Mouse (Mus musculus) lung, postnatal 0 days (tissue): ENCODE measurements at regions not wholly inside any gene's neighbourhood (a gene's known extent, or its start where the extent isn't known, plus 50 kb on each side); places are given as distances from the start of the nearest gene placed in this dataset.

Experiments used
- ATAC-seq: fragments of 200-750 bp; cut with Nextera tagmentation; 2 replicates; pipeline ENCODE4 v1.8.0; 2017; ENCODE audit warnings: moderate library complexity
- DNase-seq: peaks from one replicate; pipeline ENCODE4 v3.0.0-alpha.2; 2016; ENCODE audit warnings: low spot score
- H3K27ac ChIP-seq: fragments of 300-500 bp; sonication (generic); 2 replicates; pipeline ENCODE4 v1.5.1; 2014; ENCODE audit warnings: antibody characterized with exemption, mild to moderate bottlenecking, low read length, mixed read lengths
- H3K27me3 ChIP-seq: fragments of 300-500 bp; sonication (generic); replicated peaks from 2 replicates; pipeline ENCODE4 v1.6.1; 2014; ENCODE audit warnings: low read length, mixed read lengths; ENCODE audit not compliant: insufficient read depth
- H3K36me3 ChIP-seq: fragments of 300-500 bp; sonication (generic); 2 replicates; pipeline ENCODE4 v1.6.1; 2014; ENCODE audit warnings: low read length, mixed read lengths; ENCODE audit not compliant: insufficient read depth
- H3K4me1 ChIP-seq: fragments of 300-500 bp; sonication (generic); 2 replicates; pipeline ENCODE4 v1.6.1; 2014; ENCODE audit warnings: antibody characterized with exemption, low read depth, low read length, mixed read lengths; ENCODE audit not compliant: insufficient read depth
- H3K4me2 ChIP-seq: fragments of 300-500 bp; sonication (generic); replicated peaks from 2 replicates; pipeline ENCODE4 v1.6.1; 2014; ENCODE audit warnings: low read depth, mild to moderate bottlenecking, low read length, moderate library complexity, mixed read lengths
- H3K4me3 ChIP-seq: fragments of 300-500 bp; sonication (generic); 2 replicates; pipeline ENCODE4 v1.5.1; 2014; ENCODE audit warnings: low read depth, low read length
- H3K9ac ChIP-seq: fragments of 300-500 bp; sonication (generic); replicated peaks from 2 replicates; pipeline ENCODE4 v1.6.1; 2014; ENCODE audit warnings: low read depth, mild to moderate bottlenecking
- H3K9me3 ChIP-seq: fragments of 300-500 bp; sonication (generic); 2 replicates; pipeline ENCODE4 v1.6.1; 2016; ENCODE audit warnings: low read length, mixed read lengths
- CTCF ChIP-seq: IDR thresholded peaks from 2 replicates; pipeline ENCODE4 v1.5.1; 2016; ENCODE audit warnings: antibody characterized with exemption, mild to moderate bottlenecking
- EP300 ChIP-seq: IDR thresholded peaks from 2 replicates; pipeline ENCODE4 v1.6.1; 2016; ENCODE audit warnings: antibody characterized with exemption, mild to moderate bottlenecking, control low read depth
- WGBS: fragments of 180-500 bp; shearing (Covaris S2); extraction: QIAGEN DNeasy Blood & Tissue Kit; methylation state at CpG from one replicate; pipeline ENCODE4 v1.1.7; 2014; 5-methylcytosine and 5-hydroxymethylcytosine counted together

- H3K4me3 ChIP-seq, result no peak overlapping the region
- DNase-seq, result no peak
Observed at GRCm38 (mm10) chr17:4781586-4781985, 212.5 kb upstream of the Arid1b start.

GRCm38 (mm10) chr17:4784296-4784695 lies 209.8 kb upstream of the Arid1b start:
- no peak overlapping the region for H3K27ac ChIP-seq
- ATAC-seq (no peak), DNase-seq (no peak)
- H3K4me1 ChIP-seq, result no peaks in the 10 kb centered on the region
- no peak for TF ChIP-seq CTCF
- no peak for TF ChIP-seq EP300
- WGBS, result 69% methylated on average over 5 of the region's 5 CpGs
- no peak overlapping the region for H3K9ac ChIP-seq
- H3K9me3 ChIP-seq, result no peaks in the 10 kb centered on the region
- H3K4me3 ChIP-seq, result no peak overlapping the region
- no peaks in the 10 kb centered on the region for H3K36me3 ChIP-seq
- no peak overlapping the region for H3K4me2 ChIP-seq
- H3K27me3 ChIP-seq, result no peaks in the 10 kb centered on the region

More at GRCm38 (mm10) chr17:4781586-4781985, 212.5 kb upstream of the Arid1b start:
- Histone ChIP-seq H3K36me3 (no peaks in the 10 kb centered on the region), H3K4me2 (no peak overlapping the region), H3K9ac (no peak overlapping the region), H3K9me3 (no peaks in the 10 kb centered on the region), H3K4me1 (no peaks in the 10 kb centered on the region), H3K27ac (no peak overlapping the region), H3K27me3 (no peaks in the 10 kb centered on the region)
- WGBS, result 81% methylated on average over 3 of the region's 3 CpGs
- TF ChIP-seq EP300 (no peak), CTCF (no peak)
- no peak for ATAC-seq

- no peak overlapping the region for H3K9ac ChIP-seq
Observed at GRCm38 (mm10) chr17:4785281-4785839, 208.8 kb upstream of the Arid1b start.

GRCm38 (mm10) chr17:4786524-4786923 lies 207.6 kb upstream of the Arid1b start:
- H3K9ac ChIP-seq, result no peak overlapping the region
- no peaks in the 10 kb centered on the region for H3K36me3 ChIP-seq
- H3K4me2 ChIP-seq, result no peak overlapping the region
- DNase-seq, result no peak
- no peaks in the 10 kb centered on the region for H3K9me3 ChIP-seq
- ATAC-seq, result no peak
- no peak overlapping the region for H3K4me3 ChIP-seq
- no peak overlapping the region for H3K27ac ChIP-seq
- TF ChIP-seq EP300 (no peak), CTCF (no peak)
- H3K27me3 ChIP-seq, result no peaks in the 10 kb centered on the region
- no peaks in the 10 kb centered on the region for H3K4me1 ChIP-seq

More at GRCm38 (mm10) chr17:4785281-4785839, 208.8 kb upstream of the Arid1b start:
- no peaks in the 10 kb centered on the region for H3K9me3 ChIP-seq
- peak; percentile 81 for DNase-seq
- TF ChIP-seq CTCF (no peak), EP300 (peak; percentile 63)
- no peaks in the 10 kb centered on the region for H3K4me1 ChIP-seq
- ATAC-seq, result peak; percentile 95
- no peak overlapping the region for H3K4me3 ChIP-seq
- H3K4me2 ChIP-seq, result no peak overlapping the region
- peak overlapping the region; percentile 65 for H3K27ac ChIP-seq
- 33% methylated on average over 6 of the region's 6 CpGs for WGBS
- no peaks in the 10 kb centered on the region for H3K27me3 ChIP-seq
- no peaks in the 10 kb centered on the region for H3K36me3 ChIP-seq

- H3K9me3 ChIP-seq, result no peaks in the 10 kb centered on the region
- DNase-seq (peak; percentile 48), ATAC-seq (no peak)
- H3K4me2 ChIP-seq, result no peak overlapping the region
- WGBS, result 43% methylated on average over 10 of the region's 10 CpGs
- no peaks in the 10 kb centered on the region for H3K27me3 ChIP-seq
- no peak overlapping the region for H3K4me3 ChIP-seq
- H3K4me1 ChIP-seq, result no peaks in the 10 kb centered on the region
- H3K27ac ChIP-seq, result no peak overlapping the region
- H3K9ac ChIP-seq, result no peak overlapping the region
- TF ChIP-seq CTCF (0 out of 2 replicates have a peak, but pooled peaks have one; percentile 2), EP300 (no peak)
- no peaks in the 10 kb centered on the region for H3K36me3 ChIP-seq
Observed at GRCm38 (mm10) chr17:4791873-4792272, 202.3 kb upstream of the Arid1b start.

- WGBS, result 63% methylated on average over 3 of the region's 3 CpGs
- Histone ChIP-seq H3K9me3 (no peaks in the 10 kb centered on the region), H3K4me3 (no peak overlapping the region), H3K4me1 (no peaks in the 10 kb centered on the region), H3K4me2 (no peak overlapping the region), H3K9ac (no peak overlapping the region), H3K27me3 (no peaks in the 10 kb centered on the region), H3K27ac (no peak overlapping the region), H3K36me3 (no peaks in the 10 kb centered on the region)
- no peak for DNase-seq
- no peak for TF ChIP-seq CTCF
- TF ChIP-seq EP300, result no peak
- ATAC-seq, result no peak
Observed at GRCm38 (mm10) chr17:4796241-4796640, 197.9 kb upstream of the Arid1b start.

GRCm38 (mm10) chr17:4804013-4804412 lies 190.1 kb upstream of the Arid1b start:
- H3K4me1 ChIP-seq, result peaks cover 4% of the 10 kb centered on the region; the same call in 1 of the 2 replicates
- no peak overlapping the region for H3K27ac ChIP-seq
- H3K9me3 ChIP-seq, result no peaks in the 10 kb centered on the region
- H3K9ac ChIP-seq, result no peak overlapping the region
- no peaks in the 10 kb centered on the region for H3K27me3 ChIP-seq
- no peak for DNase-seq
- no peaks in the 10 kb centered on the region for H3K36me3 ChIP-seq
- ATAC-seq, result no peak
- TF ChIP-seq CTCF (no peak), EP300 (no peak)
- no peak overlapping the region for H3K4me2 ChIP-seq
- WGBS, result 59% methylated on average over 4 of the region's 4 CpGs
- no peak overlapping the region for H3K4me3 ChIP-seq
